Mouse (Mus musculus) MEL (cell line): ENCODE results near the gene Nsun3.

Experiments used
- E2F4 ChIP-seq: IDR thresholded peaks from 2 replicates; pipeline ENCODE4 v1.6.1; 2011; ENCODE audit warnings: low read depth, low read length, improper control_type of control experiment, borderline replicate concordance
- RCOR1 ChIP-seq: IDR thresholded peaks from 2 replicates; pipeline ENCODE4 v1.6.1; 2012; ENCODE audit warnings: low read depth, mild to moderate bottlenecking, inconsistent platforms, low read length, improper control_type of control experiment
- ZNF384 ChIP-seq: IDR thresholded peaks from 2 replicates; pipeline ENCODE4 v1.6.1; 2012; ENCODE audit warnings: low read depth, mild to moderate bottlenecking, inconsistent platforms, low read length, improper control_type of control experiment

- no peak for TF ChIP-seq ZNF384
- no peak for TF ChIP-seq E2F4
- TF ChIP-seq RCOR1: no peak
Measured at GRCm38 (mm10) chr16:62832481-62832880, 45.9 kb upstream of the Nsun3 start.
